In the genomic region with DNA sequence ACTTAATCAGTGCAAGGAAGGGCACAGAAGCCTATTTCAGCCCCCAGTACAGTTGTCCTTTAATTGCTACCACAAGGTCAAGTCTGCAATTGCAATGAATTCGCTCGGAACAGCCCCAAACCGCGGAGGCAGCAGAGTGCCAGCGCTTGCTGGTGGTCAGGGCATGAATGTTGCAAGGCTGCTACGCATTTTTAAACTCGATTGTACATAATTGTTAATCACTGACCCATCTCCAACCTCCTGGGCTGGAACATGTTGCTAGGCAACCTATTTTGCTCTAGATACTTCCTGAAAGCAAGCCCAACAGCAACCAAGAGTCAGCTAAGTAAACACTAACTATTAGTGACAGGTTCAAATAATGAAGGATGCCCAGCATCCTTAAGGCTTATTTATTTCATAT, we compare ENCODE assay signal across 8 mouse cellular contexts.
DNase-seq lines count a peak whose midpoint lies in the region; ATAC-seq lines count a peak whose summit lies in the region.

No protein-coding gene starts in this region.

- no peaks in the 10 kb centered on the region for H3K9me3 ChIP-seq in hindbrain, embryonic 15.5 days

- peaks cover 35% of the 10 kb centered on the region for H3K4me1 ChIP-seq in hindbrain, embryonic 15.5 days (replicated peaks)

- peak overlapping the region; percentile 35 for H3K4me2 ChIP-seq in hindbrain, embryonic 15.5 days

- ATAC-seq in cerebellum, adult (ENCODE audit: insufficient number of reproducible peaks, low FRiP score, low TSS enrichment), result no peak
- 0 out of 2 replicates have a peak, but pooled peaks have one; percentile 12 for ATAC-seq in hindbrain, embryonic 15.5 days (ENCODE audit: low FRiP score, low read depth)

- no peak overlapping the region for H3K4me3 ChIP-seq in hindbrain, embryonic 15.5 days

- H3K27me3 ChIP-seq in hindbrain, embryonic 15.5 days, result no peaks in the 10 kb centered on the region

- H3K27ac ChIP-seq in hindbrain, embryonic 15.5 days (replicated peaks), result peak overlapping the region; percentile 67

- no peaks in the 10 kb centered on the region for H3K36me3 ChIP-seq in hindbrain, embryonic 15.5 days

- H3K9ac ChIP-seq in hindbrain, embryonic 15.5 days, result no peak overlapping the region

- WGBS in hindbrain, embryonic 15.5 days, result 11% methylated on average over 7 of the region's 7 CpGs

- peak; percentile 43 to 44 for DNase-seq in cerebellum, postnatal 25 days
- DNase-seq in embryo, embryonic 10 days (ENCODE audit: low spot score), result peak; percentile 69
- peak; percentile 50 for DNase-seq in mesoderm, embryonic 11.5 days (ENCODE audit: low read depth, low spot score)
- DNase-seq in thymus, postnatal 10 days (ENCODE audit: low spot score in 2 of 2), result no peak
- DNase-seq in gastrocnemius, postnatal 4 days (ENCODE audit: low spot score in 2 of 2), result no peak
- no peak for DNase-seq in cerebellum, adult 8-10 months

Comparison
In these comparisons a context has a peak if more than half of its experiments do, and no peak if none do; other contexts are left out.
1. DNase-seq: peak in cerebellum, postnatal 25 days (2 of 2), embryo, embryonic 10 days (single experiment) and mesoderm, embryonic 11.5 days (single experiment); none in thymus, postnatal 10 days (0 of 2), gastrocnemius, postnatal 4 days (0 of 2) and cerebellum, adult 8-10 months (single experiment).